Mouse (Mus musculus) gonadal fat pad, adult 2 months (tissue): Measurements from ENCODE around the gene Ost4. TPM values are rescaled to one million over a fixed set of nuclear protein-coding genes. Genes with fewer than 3 reads are reported as not detected.

ENCODE experiments used
- DNase-seq: peaks from one replicate; pipeline ENCODE4 v3.0.0-alpha.2; 2012; ENCODE audit warnings: low read depth
- polyA plus RNA-seq: library from polyadenylated mRNA; depleted of rRNA; stranded (reverse); fragments of >200 nt; gene quantifications from 2 replicates; pipeline ENCODE4 v1.2.3, GENCODE M21; 2012; rRNA removed

Ost4 gene
- 478 and 493 TPM in 2 replicates for polyA plus RNA-seq

GRCm38 (mm10) chr5:30907413-30908059, at the start of gene Ost4:
Gene Ost4, minus strand, starts transcription at chr5:30907788.
- DNase-seq: no peak

GRCm38 (mm10) chr5:30955751-30956150, 48.2 kb upstream of the Ost4 start:
- no peak for DNase-seq

GRCm38 (mm10) chr5:30954556-30954955, 47.0 kb upstream of the Ost4 start:
- no peak for DNase-seq

- DNase-seq: no peak
These were observed 46.5 kb upstream of the Ost4 start for GRCm38 (mm10) chr5:30954065-30954464.

GRCm38 (mm10) chr5:30952551-30952950, 45.0 kb upstream of the Ost4 start:
- no peak for DNase-seq

GRCm38 (mm10) chr5:30951706-30952105, 44.1 kb upstream of the Ost4 start:
- DNase-seq: no peak

- DNase-seq: no peak
These were observed 43.3 kb upstream of the Ost4 start for GRCm38 (mm10) chr5:30950922-30951321.

- no peak for DNase-seq
These were observed 42.9 kb upstream of the Ost4 start for GRCm38 (mm10) chr5:30950451-30950850.

GRCm38 (mm10) chr5:30949654-30950326, 42.2 kb upstream of the Ost4 start:
- no peak for DNase-seq

GRCm38 (mm10) chr5:30948620-30949019, 41.0 kb upstream of the Ost4 start:
- no peak for DNase-seq

GRCm38 (mm10) chr5:30944956-30945781, 37.6 kb upstream of the Ost4 start, which contains the start of gene Cgref1:
Gene Cgref1, minus strand, starts transcription at chr5:30945591.
- no peak for DNase-seq

GRCm38 (mm10) chr5:30944344-30944743, 36.8 kb upstream of the Ost4 start:
- no peak for DNase-seq

GRCm38 (mm10) chr5:30943004-30943403, 35.4 kb upstream of the Ost4 start:
- DNase-seq: no peak

GRCm38 (mm10) chr5:30934725-30935461, 27.3 kb upstream of the Ost4 start:
- no peak for DNase-seq

GRCm38 (mm10) chr5:30933705-30934104, 26.1 kb upstream of the Ost4 start:
- DNase-seq: no peak

GRCm38 (mm10) chr5:30931378-30931777, 23.8 kb upstream of the Ost4 start:
- DNase-seq: no peak

GRCm38 (mm10) chr5:30930846-30931245, 23.3 kb upstream of the Ost4 start:
- no peak for DNase-seq

- no peak for DNase-seq
These were observed 22.5 kb upstream of the Ost4 start for GRCm38 (mm10) chr5:30930121-30930520.

GRCm38 (mm10) chr5:30927945-30928529, 20.4 kb upstream of the Ost4 start:
- no peak for DNase-seq

GRCm38 (mm10) chr5:30926073-30926472, 18.5 kb upstream of the Ost4 start:
- DNase-seq: no peak

- DNase-seq: no peak
These were observed 17.6 kb upstream of the Ost4 start for GRCm38 (mm10) chr5:30925217-30925616.
